Mouse (Mus musculus) adipocyte (in vitro differentiated cells): Measurements from ENCODE around the gene Glmn.

Experiments used
- DNase-seq: peaks from one replicate; pipeline ENCODE4 v3.0.0-alpha.2; 2016; ENCODE audit warnings: low spot score

Glmn gene

DNA sequence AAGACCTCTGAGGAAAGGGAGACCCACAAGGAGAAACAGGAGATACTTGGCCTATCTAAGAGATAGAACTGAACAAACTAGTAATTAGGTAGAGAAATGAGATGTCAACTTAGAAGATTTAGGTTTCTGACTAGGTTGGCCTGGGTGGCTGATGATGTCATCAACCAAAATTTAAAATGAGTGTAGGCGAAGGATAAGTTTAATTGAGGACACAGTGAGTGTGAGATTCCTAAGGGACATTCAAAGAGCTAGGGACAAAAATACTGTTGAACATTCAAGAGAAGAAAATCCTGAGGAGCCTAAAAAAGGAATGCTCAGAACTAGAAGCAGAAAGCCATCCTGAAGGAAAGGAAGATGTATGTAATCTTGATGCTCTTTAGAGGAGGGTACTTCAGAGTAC is 81.6 kb downstream of the Glmn start:
- no peak for DNase-seq

DNA sequence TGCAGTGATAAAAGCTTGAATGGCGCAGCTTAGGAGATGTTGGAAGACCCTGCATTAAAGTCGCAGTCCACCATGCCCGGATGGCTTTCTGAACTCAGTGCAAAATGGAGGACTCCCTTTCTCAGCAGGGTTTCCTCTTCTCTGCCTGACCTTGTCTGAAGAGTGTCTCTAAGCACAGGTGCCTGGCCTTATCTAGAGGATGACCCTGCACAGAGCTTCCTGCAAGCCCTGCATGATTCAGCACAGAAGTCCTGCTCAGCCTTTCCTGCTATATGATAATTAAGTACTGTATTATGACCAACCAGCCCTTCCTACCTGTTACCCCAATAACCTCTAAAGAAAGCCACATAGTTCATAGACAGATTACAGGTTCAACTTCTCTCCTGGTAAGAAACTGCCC is 82.2 kb downstream of the Glmn start:
- DNase-seq: no peak

DNA sequence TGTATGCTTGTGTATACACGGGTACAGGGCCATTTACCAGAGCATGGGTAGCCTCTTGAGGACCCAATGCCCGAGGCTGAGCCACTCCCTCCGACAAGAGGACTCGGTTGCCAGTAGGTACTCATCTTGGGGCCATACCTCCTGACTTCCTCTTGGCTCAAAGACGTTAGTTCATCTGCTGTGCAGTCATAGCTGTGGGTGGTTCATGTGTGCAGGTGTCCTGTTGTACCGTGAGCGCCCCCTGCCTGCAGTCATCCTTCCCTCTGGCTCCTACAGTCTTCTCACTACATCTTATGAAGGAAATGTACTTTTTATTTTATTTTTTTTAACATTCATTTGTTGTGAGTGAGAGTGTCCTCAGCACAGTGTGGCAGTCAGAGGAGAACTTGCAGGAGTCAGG is 84.1 kb downstream of the Glmn start:
- peak; percentile 43 for DNase-seq

DNA sequence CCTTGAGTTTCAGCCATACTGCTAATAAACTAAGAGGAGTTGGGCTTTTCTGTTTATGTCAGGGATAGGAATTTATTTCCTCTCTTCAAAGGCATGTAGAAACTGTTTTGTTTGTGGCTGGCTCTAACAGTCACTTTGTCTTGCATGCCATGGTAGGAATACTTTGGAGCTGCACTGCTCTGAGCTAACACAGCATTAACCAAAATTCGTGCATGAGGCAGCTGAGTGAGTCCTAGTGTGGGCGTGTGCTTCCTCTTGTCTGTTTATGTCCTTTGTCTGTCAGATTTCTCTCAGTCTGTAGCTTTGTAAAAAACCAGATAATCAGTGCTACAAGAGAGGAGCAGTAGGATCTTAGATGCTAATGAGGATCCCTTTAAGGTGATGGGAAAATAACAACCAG is 86.4 kb downstream of the Glmn start:
- no peak for DNase-seq

DNA sequence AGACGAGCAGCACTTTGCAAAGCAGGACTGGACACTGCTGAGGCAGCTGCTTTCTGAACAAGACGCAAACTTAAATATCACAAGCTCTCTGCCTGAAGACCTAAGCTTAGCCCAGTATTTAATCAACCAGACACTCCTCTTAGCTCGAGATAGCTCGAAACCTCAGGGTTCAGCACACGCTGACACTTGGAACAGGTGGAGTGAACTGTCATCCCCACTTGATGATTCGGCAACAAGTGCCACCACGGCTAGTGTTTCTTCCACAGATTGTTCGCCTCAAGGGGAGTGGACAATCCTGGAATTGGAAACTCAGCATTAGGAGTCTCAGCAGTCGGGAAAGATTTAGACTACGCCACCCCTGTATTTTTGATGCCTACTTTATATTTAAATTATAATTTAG is 87.2 kb downstream of the Glmn start:
- DNase-seq: no peak

DNA sequence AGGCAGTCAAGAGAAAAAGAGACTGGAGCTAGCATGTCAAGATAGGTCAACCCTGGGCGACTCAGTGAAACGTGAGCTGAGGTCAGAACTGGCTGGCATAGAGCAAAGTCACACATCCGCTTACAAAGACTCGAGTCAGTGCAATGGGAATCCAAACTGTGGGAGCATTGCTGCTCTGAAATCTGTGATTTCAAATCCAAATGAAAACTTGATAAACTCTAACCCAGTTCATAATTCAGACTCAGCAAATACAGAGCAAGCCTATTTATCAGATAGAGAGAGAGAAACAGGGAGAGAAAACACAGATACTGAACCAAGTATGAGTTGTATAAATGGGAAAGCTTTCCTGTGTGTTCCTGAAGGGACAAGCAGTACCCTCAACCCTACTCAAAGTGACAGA is 90.4 kb downstream of the Glmn start, which contains the start of gene Gm42669:
TSS of gene Gm42669 (plus strand) at position 301 of the 400 bp plus-strand sequence.
- no peak for DNase-seq

DNA sequence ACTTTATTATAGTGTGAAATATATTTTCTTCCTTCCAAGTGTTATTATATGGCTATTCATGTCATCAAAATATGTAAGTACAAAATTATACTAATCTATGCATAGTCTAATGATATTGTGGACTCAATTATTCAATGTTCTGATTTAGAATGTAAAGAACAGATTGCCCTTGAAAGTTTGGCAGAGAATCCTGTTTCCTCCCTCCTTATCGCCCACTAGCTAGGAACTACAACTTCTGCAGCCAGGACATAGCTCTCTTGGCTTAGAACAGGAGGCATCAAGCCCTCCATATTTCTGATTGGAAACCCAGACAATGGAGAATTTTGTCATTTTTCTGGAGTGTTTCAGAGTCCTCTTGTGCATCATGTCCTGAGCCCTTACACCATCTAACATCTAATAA is 96.9 kb downstream of the Glmn start:
- no peak for DNase-seq

DNA sequence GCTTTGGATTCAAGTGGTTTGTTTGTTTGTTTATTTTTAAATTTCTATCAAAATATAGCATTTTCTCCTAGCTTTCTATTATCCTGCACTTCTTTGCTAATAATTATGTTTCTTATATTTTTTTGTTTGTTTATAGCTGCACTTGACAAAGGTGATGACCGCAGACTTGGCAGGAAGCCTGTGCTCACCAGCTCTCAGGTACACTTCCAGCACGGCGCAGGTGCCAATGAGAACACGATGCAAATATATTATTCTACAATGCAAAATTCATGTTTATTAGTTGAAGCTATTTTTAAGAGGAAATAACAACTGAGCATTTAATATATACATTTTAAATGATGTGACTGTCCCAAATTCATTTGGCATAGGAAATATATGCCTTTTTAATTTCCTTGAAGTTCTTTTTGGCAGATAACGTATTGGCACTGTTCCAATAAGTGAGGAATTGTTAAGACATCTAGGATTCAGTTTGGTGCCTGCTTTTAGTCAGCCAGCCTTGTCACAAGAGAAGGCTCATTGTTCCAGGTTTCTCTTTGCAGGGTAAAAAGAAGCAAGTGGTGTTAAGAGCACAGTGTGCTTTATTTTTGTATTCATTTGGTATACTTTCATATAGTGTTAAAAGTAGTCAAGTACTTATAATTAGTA is 97.7 kb downstream of the Glmn start:
- DNase-seq: no peak
